Mouse (Mus musculus) CH12.LX (cell line): ENCODE data around the gene Slc6a9. TPM values are rescaled to one million over a fixed set of nuclear protein-coding genes. Genes with fewer than 3 reads are reported as not detected.

ENCODE experiments used
- DNase-seq: peaks from one replicate; pipeline ENCODE4 v3.0.0-alpha.2; 2013; ENCODE audit errors: extremely low read depth
- H3K27ac ChIP-seq: 2 replicates; pipeline ENCODE4 v1.5.1; 2012; ENCODE audit warnings: low read depth, mild to moderate bottlenecking, control low read depth, moderate library complexity; ENCODE audit not compliant: insufficient read depth
- H3K27me3 ChIP-seq: replicated peaks from 2 replicates; pipeline ENCODE3; 2012; ENCODE audit warnings: inconsistent platforms
- H3K36me3 ChIP-seq, 2 experiments: replicated peaks in 1 of 2; 2 replicates each; pipeline versions ENCODE3 to v1.6.1; 2012; ENCODE audit warnings: inconsistent platforms in 1 of 2, low read length in 1 of 2, mild to moderate bottlenecking in 1 of 2, mixed read lengths in 1 of 2, moderate library complexity in 1 of 2; ENCODE audit not compliant: control insufficient read depth in 1 of 2, insufficient read depth in 1 of 2
- H3K4me1 ChIP-seq, 2 experiments: 2 replicates each; pipeline ENCODE4 v1.6.1; 2012; ENCODE audit warnings: inconsistent platforms in 1 of 2, moderate library complexity in 1 of 2; ENCODE audit not compliant: insufficient read depth in 2 of 2, control insufficient read depth in 1 of 2
- H3K4me2 ChIP-seq: 2 replicates; pipeline ENCODE4 v1.6.1; 2012; ENCODE audit warnings: low read depth, mild to moderate bottlenecking, control low read depth; ENCODE audit not compliant: poor library complexity, insufficient read depth, severe bottlenecking
- H3K4me3 ChIP-seq, 3 experiments: fragments of 150-350 bp in 1 of 3; sonication (generic) in 1 of 3; replicated peaks in 1 of 3; 2 replicates each; pipeline versions ENCODE3 to v1.5.1; 2011 to 2012; ENCODE audit warnings: low read depth in 2 of 3, low read length in 2 of 3, mild to moderate bottlenecking in 2 of 3, moderate library complexity in 2 of 3, control low read depth in 1 of 3, improper control_type of control experiment in 1 of 3, inconsistent platforms in 1 of 3, mixed read lengths in 1 of 3; ENCODE audit not compliant: poor library complexity in 1 of 3
- H3K79me2 ChIP-seq: replicated peaks from 2 replicates; pipeline ENCODE4 v1.6.1; 2012; ENCODE audit warnings: mild to moderate bottlenecking, moderate library complexity; ENCODE audit not compliant: control insufficient read depth, poor library complexity, insufficient read depth, severe bottlenecking; ENCODE audit errors: extremely low read depth
- H3K9ac ChIP-seq: 2 replicates; pipeline ENCODE4 v1.6.1; 2012; ENCODE audit warnings: low read depth, mild to moderate bottlenecking, control low read depth, moderate library complexity; ENCODE audit not compliant: insufficient read depth
- H3K9me3 ChIP-seq: replicated peaks from 2 replicates; pipeline ENCODE3; 2012; ENCODE audit warnings: low read length, inconsistent platforms, mixed read lengths
- BHLHE40 ChIP-seq: IDR thresholded peaks from 2 replicates; pipeline ENCODE4 v1.6.1; 2011; ENCODE audit warnings: mild to moderate bottlenecking, low read depth, low read length, improper control_type of control experiment
- CHD1 ChIP-seq: IDR thresholded peaks from 2 replicates; pipeline ENCODE4 v1.6.1; 2012; ENCODE audit warnings: low read depth, low read length, improper control_type of control experiment, inconsistent platforms
- ELF1 ChIP-seq: IDR thresholded peaks from 2 replicates; pipeline ENCODE4 v1.6.1; 2014; ENCODE audit warnings: low read depth, mild to moderate bottlenecking, inconsistent platforms, low read length, improper control_type of control experiment
- ETS1 ChIP-seq: conservative IDR thresholded peaks from 2 replicates; pipeline ENCODE4 v1.6.1; 2012; ENCODE audit warnings: low read depth, mild to moderate bottlenecking, inconsistent platforms, low read length, improper control_type of control experiment, moderate library complexity
- JUN ChIP-seq: IDR thresholded peaks from 2 replicates; pipeline ENCODE4 v1.6.1; 2011; ENCODE audit warnings: low read depth, mild to moderate bottlenecking, low read length, improper control_type of control experiment, moderate library complexity; ENCODE audit not compliant: insufficient read depth
- JUND ChIP-seq: conservative IDR thresholded peaks from 2 replicates; pipeline ENCODE4 v1.6.1; 2011; ENCODE audit warnings: low read depth, low read length, improper control_type of control experiment
- MAFK ChIP-seq: IDR thresholded peaks from 2 replicates; pipeline ENCODE4 v1.6.1; 2011; ENCODE audit warnings: low read length, improper control_type of control experiment; ENCODE audit not compliant: insufficient replicate concordance
- MAX ChIP-seq: IDR thresholded peaks from 2 replicates; pipeline ENCODE4 v1.6.1; 2011; ENCODE audit warnings: low read length, improper control_type of control experiment
- PAX5 ChIP-seq: IDR thresholded peaks from 2 replicates; pipeline ENCODE4 v1.6.1; 2012; ENCODE audit warnings: low read length, inconsistent platforms, mixed read lengths
- RAD21 ChIP-seq: IDR thresholded peaks from 2 replicates; pipeline ENCODE4 v1.6.1; 2011; ENCODE audit warnings: low read depth, mild to moderate bottlenecking, low read length, improper control_type of control experiment, moderate library complexity
- RCOR1 ChIP-seq: conservative IDR thresholded peaks from 2 replicates; pipeline ENCODE4 v1.6.1; 2012; ENCODE audit warnings: low read depth, mild to moderate bottlenecking, inconsistent platforms, low read length, improper control_type of control experiment
- SIN3A ChIP-seq: IDR thresholded peaks from 2 replicates; pipeline ENCODE4 v1.6.1; 2012; ENCODE audit warnings: low read length, improper control_type of control experiment, inconsistent platforms
- SMC3 ChIP-seq: IDR thresholded peaks from 2 replicates; pipeline ENCODE4 v1.6.1; 2011; ENCODE audit warnings: low read depth, low read length, improper control_type of control experiment
- TCF12 ChIP-seq: IDR thresholded peaks from 2 replicates; pipeline ENCODE4 v1.6.1; 2014; ENCODE audit warnings: low read depth, mild to moderate bottlenecking, inconsistent platforms, low read length, improper control_type of control experiment
- USF2 ChIP-seq: conservative IDR thresholded peaks from 2 replicates; pipeline ENCODE4 v1.6.1; 2011; ENCODE audit warnings: low read depth, low read length, improper control_type of control experiment
- ZC3H11A ChIP-seq: IDR thresholded peaks from 2 replicates; pipeline ENCODE4 v1.6.1; 2012; ENCODE audit warnings: low read depth, mild to moderate bottlenecking, inconsistent platforms, low read length, improper control_type of control experiment
- ZKSCAN1 ChIP-seq: IDR thresholded peaks from 2 replicates; pipeline ENCODE4 v1.6.1; 2012; ENCODE audit warnings: low read depth, inconsistent platforms, low read length, improper control_type of control experiment, borderline replicate concordance
- ZMIZ1 ChIP-seq: IDR thresholded peaks from 2 replicates; pipeline ENCODE4 v1.6.1; 2012; ENCODE audit warnings: low read depth, mild to moderate bottlenecking, inconsistent platforms, low read length, improper control_type of control experiment
- dilution Hi-C: fragments of 300-500 bp; cut with MboI; formaldehyde crosslinking; loops from 2 replicates; pipeline ENCODE4 v1.14.3; 2020; ENCODE audit warnings: low sequenced_read_pairs; ENCODE audit not compliant: extremely low pct_unique_long_range_greater_than_20kb, extremely low pct_ligation_motif_present
- in situ Hi-C: fragments of 300-500 bp; cut with MboI; formaldehyde crosslinking; loops from 3 replicates; pipeline ENCODE4 v1.14.3; 2019; ENCODE audit warnings: low sequenced_read_pairs, low pct_ligation_motif_present, low pct_unique_long_range_greater_than_20kb, mixed read lengths
- polyA plus RNA-seq: library from polyadenylated mRNA; unstranded; fragments of >175 nt; gene quantifications from 2 replicates; pipeline ENCODE4 v1.2.1, GENCODE M21; 2012; ENCODE audit warnings: low read depth; ENCODE audit not compliant: insufficient read length
- total RNA-seq, 2 experiments: library from RNA; depleted of rRNA; stranded (reverse); fragments of 300-350 nt in 1 of 2; fragments of >200 nt in 1 of 2; gene quantifications; 2 replicates each; pipeline ENCODE4 v1.2.3; 2012 to 2014

The Slc6a9 gene
- total and polyA plus RNA-seq, 3 experiments, result 4.0 to 15.6 (median 9.1) TPM

DNA sequence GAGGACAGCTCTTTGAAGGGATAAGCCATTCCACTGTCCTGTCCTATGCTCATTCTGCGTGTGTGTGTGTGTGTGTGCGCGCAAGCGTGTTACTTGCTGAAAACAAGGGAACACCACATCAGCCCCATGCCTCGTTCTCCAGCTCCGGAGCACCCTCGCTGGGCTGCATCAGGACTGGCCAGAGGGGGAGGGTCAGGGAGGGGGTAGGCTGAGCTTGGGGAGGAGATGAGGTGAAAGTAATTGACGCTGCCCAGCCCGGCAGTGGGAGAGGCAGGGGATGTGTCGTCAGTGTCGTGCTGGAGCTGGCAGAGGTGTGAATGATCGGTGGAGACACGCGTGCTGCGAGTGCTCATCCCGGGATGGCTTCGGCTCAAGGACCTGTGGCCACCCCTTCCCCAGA is 14.8 kb downstream of the Slc6a9 start:
- peaks cover 24 to 91% of the 10 kb centered on the region in 2 experiments for H3K36me3 ChIP-seq
- in situ Hi-C loops, result loop anchor here (25.0 kb wide), 1 partner anchor 238 kb away; no protein-coding TSS in a partner anchor
- H3K9ac ChIP-seq, result no peak overlapping the region
- no peaks in the 10 kb centered on the region for H3K9me3 ChIP-seq
- no peak overlapping the region for H3K4me3 ChIP-seq
- no peaks in the 10 kb centered on the region for H3K79me2 ChIP-seq
- TF ChIP-seq ZKSCAN1 (no peak), RAD21 (no peak), SMC3 (no peak), ELF1 (no peak), ZC3H11A (no peak), ETS1 (no peak), SIN3A (no peak), CHD1 (no peak), ZMIZ1 (no peak)
- dilution Hi-C loops, result no loop called here
- no peaks in the 10 kb centered on the region for H3K27me3 ChIP-seq
- no peak overlapping the region for H3K4me2 ChIP-seq
- DNase-seq, result no peak
- peaks cover 0 to 5% of the 10 kb centered on the region in 2 experiments; a peak in 1 of 4 replicates for H3K4me1 ChIP-seq
- no peak overlapping the region for H3K27ac ChIP-seq

DNA sequence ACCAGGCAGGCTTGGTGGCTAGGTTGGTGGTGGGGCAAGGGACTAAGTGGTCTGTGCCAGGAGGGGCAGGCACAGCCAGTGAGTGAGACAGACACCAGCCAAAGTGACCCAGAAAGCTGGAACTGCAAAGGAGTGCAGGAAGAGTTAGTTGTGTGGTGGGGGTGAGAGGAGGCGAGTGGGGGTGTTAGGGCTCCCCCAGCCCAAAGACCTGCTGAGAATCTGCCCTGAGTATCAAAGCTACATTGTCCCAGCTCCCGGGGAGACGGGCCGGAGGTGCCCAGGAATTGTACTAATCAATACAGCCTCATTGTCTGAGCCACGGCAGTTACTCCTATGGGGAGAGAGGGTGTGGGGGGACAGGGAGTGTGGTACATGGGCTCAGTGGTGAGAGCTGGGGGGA is 15.2 kb downstream of the Slc6a9 start:
- Histone ChIP-seq H3K9me3 (no peaks in the 10 kb centered on the region), H3K27ac (no peak overlapping the region), H3K79me2 (no peaks in the 10 kb centered on the region), H3K36me3 (peaks cover 24 to 91% of the 10 kb centered on the region in 2 experiments), H3K4me2 (no peak overlapping the region), H3K27me3 (no peaks in the 10 kb centered on the region), H3K4me3 (no peak overlapping the region), H3K4me1 (peaks cover 0 to 5% of the 10 kb centered on the region in 2 experiments; a peak in 1 of 4 replicates), H3K9ac (no peak overlapping the region)
- dilution Hi-C loops (no loop called here), in situ Hi-C loops (loop anchor here (25.0 kb wide), 1 partner anchor 238 kb away; no protein-coding TSS in a partner anchor)
- TF ChIP-seq BHLHE40, result no peak
- no peak for TF ChIP-seq SMC3
- TF ChIP-seq MAFK, result no peak
- TF ChIP-seq ETS1, result no peak
- no peak for TF ChIP-seq CHD1
- TF ChIP-seq RCOR1, result no peak
- no peak for TF ChIP-seq MAX
- no peak for DNase-seq

DNA sequence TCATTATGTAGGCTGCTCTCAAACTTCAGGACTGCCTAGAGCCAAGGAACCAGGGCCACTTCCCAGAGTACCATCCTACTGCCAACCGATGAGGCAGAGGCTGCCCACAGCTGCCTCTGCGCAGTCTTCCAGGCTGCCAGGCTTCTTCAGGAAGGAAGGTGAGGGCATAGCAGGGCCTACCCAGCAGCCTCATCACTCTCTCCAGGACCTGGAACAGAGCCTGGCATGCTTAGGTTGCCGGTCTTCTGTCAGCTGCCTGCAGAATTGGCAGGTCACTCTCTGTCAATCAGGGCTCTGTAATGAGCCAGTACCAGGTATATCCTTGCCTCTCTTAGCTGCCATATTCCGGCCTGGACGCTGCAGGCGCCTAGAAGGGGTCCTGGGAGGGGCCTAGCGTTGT is 15.9 kb downstream of the Slc6a9 start:
- H3K79me2 ChIP-seq, result no peaks in the 10 kb centered on the region
- no peaks in the 10 kb centered on the region for H3K9me3 ChIP-seq
- peaks cover 0 to 2% of the 10 kb centered on the region in 2 experiments; a peak in 1 of 4 replicates for H3K4me1 ChIP-seq
- no peak overlapping the region for H3K27ac ChIP-seq
- no peak overlapping the region for H3K4me2 ChIP-seq
- TF ChIP-seq JUND (no peak), ETS1 (no peak), PAX5 (no peak), JUN (no peak), ZKSCAN1 (no peak), USF2 (no peak), TCF12 (no peak), SIN3A (no peak)
- TF ChIP-seq, all 38 proteins: peak for 0
- dilution Hi-C loops (no loop called here), in situ Hi-C loops (no loop called here)
- Histone ChIP-seq H3K36me3 (peaks cover 23 to 91% of the 10 kb centered on the region in 2 experiments), H3K9ac (no peak overlapping the region), H3K4me3 (no peak overlapping the region), H3K27me3 (no peaks in the 10 kb centered on the region)
- DNase-seq, result no peak
